Mouse (Mus musculus): ENCODE measurements at regions not wholly inside any gene's neighbourhood (a gene's known extent, or its start where the extent isn't known, plus 50 kb on each side); places are given as distances from the start of the nearest gene placed in this dataset.

- no peak overlapping the region for H3K4me2 ChIP-seq (ENCODE audit: insufficient read depth, low read depth, poor library complexity, severe bottlenecking)
- no peak overlapping the region for H3K4me3 ChIP-seq (replicated peaks in 1 of 3; ENCODE audit: low read depth in 2 of 3, low read length in 2 of 3, poor library complexity in 1 of 3)
- no peaks in the 10 kb centered on the region for H3K27me3 ChIP-seq (replicated peaks)
- no peak for DNase-seq (ENCODE audit: extremely low read depth)
- no peak overlapping the region for H3K9ac ChIP-seq (ENCODE audit: insufficient read depth, low read depth)
- no peaks in the 10 kb centered on the region for H3K36me3 ChIP-seq (replicated peaks in 1 of 2; ENCODE audit: control insufficient read depth in 1 of 2, insufficient read depth in 1 of 2, low read length in 1 of 2)
- H3K79me2 ChIP-seq (replicated peaks; ENCODE audit: control insufficient read depth, extremely low read depth, insufficient read depth, poor library complexity, severe bottlenecking): no peaks in the 10 kb centered on the region
- in situ Hi-C loops (cut with MboI; ENCODE audit: low pct_ligation_motif_present, low pct_unique_long_range_greater_than_20kb, low sequenced_read_pairs) (no loop called here), dilution Hi-C loops (cut with MboI; ENCODE audit: extremely low pct_ligation_motif_present, extremely low pct_unique_long_range_greater_than_20kb, low sequenced_read_pairs) (no loop called here)
- no peak overlapping the region for H3K27ac ChIP-seq (ENCODE audit: insufficient read depth, low read depth)
- H3K9me3 ChIP-seq (replicated peaks; ENCODE audit: low read length): no peaks in the 10 kb centered on the region
- TF ChIP-seq SMC3 (IDR thresholded peaks at IDR 0.05; ENCODE audit: low read depth, low read length) (no peak), ZC3H11A (IDR thresholded peaks at IDR 0.05; ENCODE audit: low read depth, low read length) (no peak), JUN (IDR thresholded peaks at IDR 0.05; ENCODE audit: insufficient read depth, low read depth, low read length) (no peak), RCOR1 (conservative IDR thresholded peaks at IDR 0.05; ENCODE audit: low read depth, low read length) (no peak), MAX (IDR thresholded peaks at IDR 0.05; ENCODE audit: low read length) (no peak), MEF2A (IDR thresholded peaks at IDR 0.05; ENCODE audit: borderline replicate concordance, low read depth, low read length) (no peak), PAX5 (IDR thresholded peaks at IDR 0.05; ENCODE audit: low read length) (no peak), JUND (conservative IDR thresholded peaks at IDR 0.05; ENCODE audit: low read depth, low read length) (no peak), CHD1 (IDR thresholded peaks at IDR 0.05; ENCODE audit: low read depth, low read length) (no peak), TCF12 (IDR thresholded peaks at IDR 0.05; ENCODE audit: low read depth, low read length) (no peak)
- peaks cover 2 to 7% of the 10 kb centered on the region in 2 experiments; a peak in 2 of 4 replicates for H3K4me1 ChIP-seq (ENCODE audit: control insufficient read depth in 1 of 2, insufficient read depth in 2 of 2)
These were observed 924.6 kb downstream of the Tbl1xr1 start for GRCm38 (mm10) chr3:23001071-23001470.

DNA sequence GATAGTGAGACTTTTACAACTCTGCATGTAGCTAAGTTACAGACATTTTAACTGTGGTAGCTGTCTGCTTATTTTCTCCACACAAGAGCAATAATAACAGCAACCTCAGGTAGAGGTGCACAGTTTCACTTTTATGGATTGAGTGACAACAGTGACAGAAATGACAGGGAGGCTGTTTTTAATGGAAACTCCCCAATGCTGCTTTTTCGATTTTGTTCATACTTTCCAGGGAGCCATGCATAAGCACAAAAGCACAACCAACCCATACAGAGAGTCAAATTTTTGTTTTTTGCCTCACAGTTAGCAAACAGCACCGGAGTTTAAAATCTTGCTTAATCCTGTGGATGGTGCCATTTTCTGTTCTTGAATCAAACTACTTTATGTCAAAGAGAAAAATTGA lies 955.6 kb downstream of the Tbl1xr1 start:
- H3K4me3 ChIP-seq (replicated peaks in 1 of 3; ENCODE audit: low read depth in 2 of 3, low read length in 2 of 3, poor library complexity in 1 of 3): peak overlapping the region in 1 of 3 experiments; percentile 6
- TF ChIP-seq SIN3A (IDR thresholded peaks at IDR 0.05; ENCODE audit: low read length): no peak
- 0 out of 2 replicates have a peak, but pooled peaks have one; percentile 25 for TF ChIP-seq MAZ (IDR thresholded peaks at IDR 0.05; ENCODE audit: low read depth, low read length)
- TF ChIP-seq TCF12 (IDR thresholded peaks at IDR 0.05; ENCODE audit: low read depth, low read length): 0 out of 2 replicates have a peak, but pooled peaks have one; percentile 27
- 0 out of 2 replicates have a peak, but pooled peaks have one; percentile 33 for TF ChIP-seq CHD2 (IDR thresholded peaks at IDR 0.05; ENCODE audit: low read length)
- peak; percentile 79 for TF ChIP-seq JUND (conservative IDR thresholded peaks at IDR 0.05; ENCODE audit: low read depth, low read length)
- peak; percentile 95 for TF ChIP-seq IRF4 (IDR thresholded peaks at IDR 0.05; ENCODE audit: low read depth, low read length)
- TF ChIP-seq BHLHE40 (IDR thresholded peaks at IDR 0.05; ENCODE audit: low read depth, low read length): peak; percentile 36; the same call in 1 of the 2 replicates
- peak; percentile 64 for TF ChIP-seq JUN (IDR thresholded peaks at IDR 0.05; ENCODE audit: insufficient read depth, low read depth, low read length)
- TF ChIP-seq RCOR1 (conservative IDR thresholded peaks at IDR 0.05; ENCODE audit: low read depth, low read length): peak; percentile 51; the same call in 1 of the 2 replicates
- TF ChIP-seq NRF1 (IDR thresholded peaks at IDR 0.05; ENCODE audit: low read depth, low read length): no peak
- TF ChIP-seq EP300 (IDR thresholded peaks at IDR 0.05; ENCODE audit: low read length): peak; percentile 91
- TF ChIP-seq MAFK (IDR thresholded peaks at IDR 0.05; ENCODE audit: insufficient replicate concordance, low read length): 0 out of 2 replicates have a peak, but pooled peaks have one; percentile 33
- no peak for TF ChIP-seq GABPA (IDR thresholded peaks at IDR 0.05; ENCODE audit: insufficient replicate concordance, low read depth, low read length)
- TF ChIP-seq ETS1 (conservative IDR thresholded peaks at IDR 0.05; ENCODE audit: low read depth, low read length): peak; percentile 79
- TF ChIP-seq USF2 (conservative IDR thresholded peaks at IDR 0.05; ENCODE audit: low read depth, low read length): no peak
- no peak for TF ChIP-seq POLR2AphosphoS2 (IDR thresholded peaks at IDR 0.05; ENCODE audit: low read depth, low read length)
- peak; percentile 76 for TF ChIP-seq MEF2A (IDR thresholded peaks at IDR 0.05; ENCODE audit: borderline replicate concordance, low read depth, low read length)
- dilution Hi-C loops (cut with MboI; ENCODE audit: extremely low pct_ligation_motif_present, extremely low pct_unique_long_range_greater_than_20kb, low sequenced_read_pairs): no loop called here

More for the DNA sequence above, 955.6 kb downstream of the Tbl1xr1 start:
- no peaks in the 10 kb centered on the region for H3K36me3 ChIP-seq (replicated peaks in 1 of 2; ENCODE audit: control insufficient read depth in 1 of 2, insufficient read depth in 1 of 2, low read length in 1 of 2)
- H3K27ac ChIP-seq (ENCODE audit: insufficient read depth, low read depth): no peak overlapping the region
- peak; percentile 40 for DNase-seq (ENCODE audit: extremely low read depth)
- in situ Hi-C loops (cut with MboI; ENCODE audit: low pct_ligation_motif_present, low pct_unique_long_range_greater_than_20kb, low sequenced_read_pairs): no loop called here
- H3K4me1 ChIP-seq (ENCODE audit: control insufficient read depth in 1 of 2, insufficient read depth in 2 of 2): peaks cover 0 to 9% of the 10 kb centered on the region in 2 experiments; a peak in 2 of 4 replicates
- H3K4me2 ChIP-seq (ENCODE audit: insufficient read depth, low read depth, poor library complexity, severe bottlenecking): peak overlapping the region; percentile 67
- H3K79me2 ChIP-seq (replicated peaks; ENCODE audit: control insufficient read depth, extremely low read depth, insufficient read depth, poor library complexity, severe bottlenecking): no peaks in the 10 kb centered on the region
- no peaks in the 10 kb centered on the region for H3K27me3 ChIP-seq (replicated peaks)
- no peaks in the 10 kb centered on the region for H3K9me3 ChIP-seq (replicated peaks; ENCODE audit: low read length)
- H3K9ac ChIP-seq (ENCODE audit: insufficient read depth, low read depth): peak overlapping the region; percentile 30; the same call in 1 of the 2 replicates
